Mouse (Mus musculus) thymus, adult 2 months (tissue): ENCODE measurements around the gene Syngr2. TPM values are rescaled to one million over a fixed set of nuclear protein-coding genes. Genes with fewer than 3 reads are reported as not detected.

Source experiments
- DNase-seq: peaks from one replicate; pipeline ENCODE4 v3.0.0; 2021
- H3K27ac ChIP-seq: fragments of 200-500 bp; 2 replicates; pipeline ENCODE4 v1.5.1; 2012; ENCODE audit warnings: low read length, control low read depth; ENCODE audit not compliant: control insufficient read depth, insufficient read depth
- H3K27me3 ChIP-seq: fragments of 200-500 bp; 2 replicates; pipeline ENCODE4 v1.6.1; 2012; ENCODE audit warnings: mild to moderate bottlenecking, low read length, moderate library complexity, mixed read lengths; ENCODE audit not compliant: control insufficient read depth, insufficient read depth
- H3K36me3 ChIP-seq: fragments of 200-500 bp; 2 replicates; pipeline ENCODE4 v1.6.1; 2012; ENCODE audit warnings: mild to moderate bottlenecking, low read length, moderate library complexity; ENCODE audit not compliant: control insufficient read depth, insufficient read depth
- H3K4me1 ChIP-seq: fragments of 200-500 bp; replicated peaks from 2 replicates; pipeline ENCODE4 v1.6.1; 2012; ENCODE audit warnings: low read length; ENCODE audit not compliant: control insufficient read depth, insufficient read depth
- H3K4me3 ChIP-seq: fragments of 200-500 bp; 2 replicates; pipeline ENCODE4 v1.5.1; 2012; ENCODE audit warnings: mild to moderate bottlenecking, low read length, control low read depth, moderate library complexity; ENCODE audit not compliant: control insufficient read depth, insufficient read depth
- CTCF ChIP-seq: fragments of 200-500 bp; IDR thresholded peaks from 2 replicates; pipeline ENCODE4 v1.5.1; 2012; ENCODE audit warnings: mild to moderate bottlenecking, control low read depth, low read length, moderate library complexity, borderline replicate concordance; ENCODE audit not compliant: control insufficient read depth, poor library complexity, insufficient read depth; ENCODE audit errors: extremely low read depth
- POLR2A ChIP-seq: fragments of 200-500 bp; IDR thresholded peaks from 2 replicates; pipeline ENCODE4 v1.6.1; 2012; ENCODE audit warnings: mild to moderate bottlenecking, low read length, control low read depth, moderate library complexity; ENCODE audit not compliant: control insufficient read depth, poor library complexity, insufficient read depth; ENCODE audit errors: extremely low read depth
- WGBS: fragments of 180-500 bp; shearing (Covaris S2); methylation state at CpG from one replicate; pipeline ENCODE4 v1.1.7; 2018; 5-methylcytosine and 5-hydroxymethylcytosine counted together
- polyA plus RNA-seq: library from polyadenylated mRNA; depleted of rRNA; stranded (reverse); fragments of >200 nt; gene quantifications from 2 replicates; pipeline ENCODE4 v1.2.3, GENCODE M21; 2012; rRNA removed

The Syngr2 gene
- 286 and 322 TPM in 2 replicates for polyA plus RNA-seq

GRCm38 (mm10) chr11:117809407-117810311, at the start of gene Syngr2, which contains the start of gene Gm20708:
TSS of gene Syngr2 (plus strand) at chr11:117809668.
TSS of gene Gm20708 (plus strand) at chr11:117809668.
- peak; percentile 75 for DNase-seq

GRCm38 (mm10) chr11:117760374-117761119, 48.9 kb upstream of the Syngr2 start:
- Histone ChIP-seq H3K36me3 (peaks cover 56% of the 10 kb centered on the region), H3K27ac (no peak overlapping the region), H3K4me1 (peaks cover 8% of the 10 kb centered on the region), H3K27me3 (no peaks in the 10 kb centered on the region), H3K4me3 (no peak overlapping the region)
- TF ChIP-seq POLR2A (no peak), CTCF (no peak)
- no peak for DNase-seq
- WGBS, result 96% methylated on average over 26 of the region's 26 CpGs

More at GRCm38 (mm10) chr11:117809407-117810311, at the start of gene Syngr2, which contains the start of gene Gm20708:
- TF ChIP-seq CTCF (no peak), POLR2A (no peak)
- peaks cover 12% of the 10 kb centered on the region for H3K4me1 ChIP-seq
- H3K36me3 ChIP-seq, result no peaks in the 10 kb centered on the region; the same call in 1 of the 2 replicates
- H3K4me3 ChIP-seq, result peak within 1 kb of the TSS; percentile 58
- WGBS, result 1% methylated on average over 75 of the region's 75 CpGs
- H3K27ac ChIP-seq, result peak within 1 kb of the TSS; percentile 6
- no peaks in the 10 kb centered on the region for H3K27me3 ChIP-seq

DNA sequence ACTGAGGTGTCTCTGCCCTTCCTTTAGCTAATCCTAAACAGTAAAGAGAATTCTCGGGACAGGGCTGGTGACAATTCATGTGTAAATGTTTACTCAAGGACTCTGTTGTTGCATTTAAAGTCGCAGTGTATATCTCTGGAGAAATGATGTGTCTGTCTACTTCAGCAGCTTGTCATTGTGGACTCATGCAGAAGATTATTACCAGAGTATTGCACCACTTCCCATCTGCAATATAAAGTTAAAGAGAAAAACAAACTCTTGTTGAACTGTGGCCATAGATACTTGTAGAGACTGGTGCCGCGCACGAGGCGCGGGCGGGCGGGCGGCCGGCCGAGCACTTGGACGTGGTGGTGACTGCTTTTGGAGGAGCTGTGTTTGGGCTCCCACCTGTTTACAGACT, 47.7 kb upstream of the Syngr2 start:
- Histone ChIP-seq H3K36me3 (peaks cover 49% of the 10 kb centered on the region), H3K4me1 (peaks cover 8% of the 10 kb centered on the region), H3K27ac (no peak overlapping the region), H3K27me3 (no peaks in the 10 kb centered on the region), H3K4me3 (no peak overlapping the region)
- WGBS, result 96% methylated on average over 13 of the region's 13 CpGs
- TF ChIP-seq POLR2A (no peak), CTCF (no peak)
- DNase-seq, result no peak

- Histone ChIP-seq H3K27ac (no peak overlapping the region), H3K4me1 (peaks cover 8% of the 10 kb centered on the region), H3K36me3 (peaks cover 45% of the 10 kb centered on the region), H3K4me3 (no peak overlapping the region), H3K27me3 (no peaks in the 10 kb centered on the region)
- 83% methylated on average over 12 of the region's 12 CpGs for WGBS
- TF ChIP-seq POLR2A (no peak), CTCF (no peak)
- DNase-seq, result no peak
Observed at GRCm38 (mm10) chr11:117762246-117762645, 47.2 kb upstream of the Syngr2 start.

DNA sequence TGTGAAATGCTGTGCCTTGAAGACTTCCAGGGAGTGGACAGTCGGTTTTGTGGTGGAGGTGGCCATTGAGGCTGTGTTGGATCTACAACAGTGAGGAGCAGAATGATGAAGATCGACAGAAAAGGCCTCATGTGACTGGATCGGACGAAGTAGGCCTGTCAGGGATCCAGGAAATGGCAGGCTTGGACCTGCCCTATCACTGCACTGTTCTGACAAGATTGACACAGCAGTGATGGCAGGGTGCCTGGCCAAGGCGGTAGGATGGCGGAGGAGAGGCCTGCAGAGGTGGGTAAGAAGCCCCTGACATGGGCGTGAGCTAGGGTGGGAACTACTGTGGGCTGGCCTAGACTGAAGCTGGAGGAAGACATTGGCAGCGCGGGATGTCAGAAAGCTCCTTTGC, 45.1 kb upstream of the Syngr2 start:
- TF ChIP-seq POLR2A, result no peak
- no peak for TF ChIP-seq CTCF
- H3K4me1 ChIP-seq, result peaks cover 8% of the 10 kb centered on the region
- no peaks in the 10 kb centered on the region for H3K27me3 ChIP-seq
- peaks cover 30% of the 10 kb centered on the region for H3K36me3 ChIP-seq
- no peak for DNase-seq
- WGBS, result 96% methylated on average over 9 of the region's 9 CpGs
- no peak overlapping the region for H3K27ac ChIP-seq
- no peak overlapping the region for H3K4me3 ChIP-seq

DNA sequence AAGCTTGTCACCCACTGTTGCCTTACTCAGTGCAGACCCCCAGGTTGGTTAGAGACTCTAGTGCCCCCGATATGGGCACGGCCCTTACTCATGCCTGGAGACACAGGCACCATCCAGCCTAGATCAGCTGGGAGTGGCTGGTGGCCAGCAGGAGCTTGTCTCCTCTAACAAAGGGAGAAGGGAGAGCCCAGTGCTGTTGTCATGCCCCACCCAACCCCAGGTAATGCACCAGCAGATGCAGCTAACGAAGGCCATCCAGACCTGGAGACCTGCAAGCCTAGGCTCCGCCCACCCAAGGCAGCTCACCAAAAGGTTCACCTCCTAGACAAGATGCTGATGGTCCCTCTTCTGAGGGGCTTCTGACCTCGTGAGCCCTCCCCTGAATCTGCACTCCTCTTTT, 44.1 kb upstream of the Syngr2 start:
- 93% methylated on average over 5 of the region's 5 CpGs for WGBS
- H3K4me3 ChIP-seq, result no peak overlapping the region
- peaks cover 8% of the 10 kb centered on the region for H3K4me1 ChIP-seq
- no peak overlapping the region for H3K27ac ChIP-seq
- H3K27me3 ChIP-seq, result no peaks in the 10 kb centered on the region
- DNase-seq, result no peak
- H3K36me3 ChIP-seq, result peaks cover 20% of the 10 kb centered on the region
- TF ChIP-seq CTCF, result no peak
- no peak for TF ChIP-seq POLR2A
